Comparison of ENCODE assay signal across 14 mouse cellular contexts in the genomic region with DNA sequence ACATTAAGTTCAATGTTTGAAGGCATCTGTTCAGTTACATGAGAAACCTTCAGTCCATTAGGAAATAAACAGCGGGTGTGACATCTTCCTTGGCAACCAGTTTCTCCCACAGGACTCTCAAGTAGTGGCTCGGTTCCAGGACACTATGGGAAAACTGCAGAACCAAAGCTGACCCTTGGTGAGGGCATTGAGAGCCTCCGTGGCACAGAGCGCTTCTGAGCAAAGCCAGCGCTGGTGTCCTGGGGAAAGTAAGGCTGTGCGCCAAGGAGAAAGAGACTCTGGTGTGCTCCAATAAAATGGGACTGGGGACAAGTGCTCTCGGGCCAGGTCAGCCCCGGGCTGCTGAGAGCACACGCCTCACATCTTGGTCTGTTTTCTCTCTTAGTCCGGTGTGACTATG.
DNase-seq lines count a peak whose midpoint lies in the region; ATAC-seq and TF ChIP-seq lines count a peak whose summit lies in the region.
"Had no signal": no experiment of that assay in that cellular context is flagged by ENCODE, and none has a peak within 500 bp of the region (broad histone marks: within the 10 kb centered on the region; RNA-seq: fewer than 3 reads in every experiment).

No protein-coding gene starts in this region.

- H3K27me3 ChIP-seq in heart, embryonic 10.5 days (ENCODE audit: insufficient read depth, poor library complexity, severe bottlenecking): no peaks in the 10 kb centered on the region
- no peaks in the 10 kb centered on the region for H3K27me3 ChIP-seq in lung, embryonic 14.5 days (ENCODE audit: insufficient read depth, low read length)
- no peaks in the 10 kb centered on the region for H3K27me3 ChIP-seq in lung, postnatal 0 days (replicated peaks; ENCODE audit: insufficient read depth, low read length)
- H3K27me3 ChIP-seq: embryonic facial prominence, embryonic 13.5 days; forebrain, embryonic 15.5 days; neural tube, embryonic 12.5 days had no signal

- no peak for TF ChIP-seq EP300 in lung, postnatal 0 days (IDR thresholded peaks at IDR 0.05)

- WGBS in heart, embryonic 10.5 days: 76% methylated on average over 10 of the region's 10 CpGs
- 77% methylated on average over 10 of the region's 10 CpGs for WGBS in lung, embryonic 14.5 days
- 68% methylated on average over 10 of the region's 10 CpGs for WGBS in lung, postnatal 0 days

- no peaks in the 10 kb centered on the region for H3K36me3 ChIP-seq in heart, embryonic 10.5 days
- H3K36me3 ChIP-seq in lung, embryonic 14.5 days (ENCODE audit: insufficient read depth): no peaks in the 10 kb centered on the region
- H3K36me3 ChIP-seq in lung, postnatal 0 days (ENCODE audit: insufficient read depth, low read length): no peaks in the 10 kb centered on the region
- H3K36me3 ChIP-seq: embryonic facial prominence, embryonic 13.5 days; forebrain, embryonic 15.5 days; neural tube, embryonic 12.5 days had no signal

- no peak overlapping the region for H3K4me3 ChIP-seq in heart, embryonic 10.5 days
- H3K4me3 ChIP-seq in lung, embryonic 14.5 days (ENCODE audit: low read depth, low read length): no peak overlapping the region
- no peak overlapping the region for H3K4me3 ChIP-seq in lung, postnatal 0 days (ENCODE audit: low read depth, low read length)
- H3K4me3 ChIP-seq: embryonic facial prominence, embryonic 13.5 days; forebrain, embryonic 15.5 days; neural tube, embryonic 12.5 days had no signal

- no peaks in the 10 kb centered on the region for H3K9me3 ChIP-seq in heart, embryonic 10.5 days
- H3K9me3 ChIP-seq in lung, embryonic 14.5 days (ENCODE audit: low read depth, low read length): no peaks in the 10 kb centered on the region
- no peaks in the 10 kb centered on the region for H3K9me3 ChIP-seq in lung, postnatal 0 days (ENCODE audit: low read length)
- H3K9me3 ChIP-seq: embryonic facial prominence, embryonic 13.5 days; forebrain, embryonic 15.5 days; neural tube, embryonic 12.5 days had no signal

- no peak overlapping the region for H3K27ac ChIP-seq in heart, embryonic 10.5 days
- no peak overlapping the region for H3K27ac ChIP-seq in lung, embryonic 14.5 days (ENCODE audit: low read depth)
- H3K27ac ChIP-seq in lung, postnatal 0 days (ENCODE audit: low read length): no peak overlapping the region
- H3K27ac ChIP-seq: embryonic facial prominence, embryonic 13.5 days; forebrain, embryonic 15.5 days; neural tube, embryonic 12.5 days had no signal

- no peak overlapping the region for H3K9ac ChIP-seq in lung, embryonic 14.5 days
- H3K9ac ChIP-seq in lung, postnatal 0 days (replicated peaks; ENCODE audit: low read depth): no peak overlapping the region
- H3K9ac ChIP-seq: embryonic facial prominence, embryonic 13.5 days; forebrain, embryonic 15.5 days; neural tube, embryonic 12.5 days had no signal

- H3K4me2 ChIP-seq in lung, embryonic 14.5 days: no peak overlapping the region
- H3K4me2 ChIP-seq in lung, postnatal 0 days (replicated peaks; ENCODE audit: low read depth, low read length): no peak overlapping the region
- H3K4me2 ChIP-seq: embryonic facial prominence, embryonic 13.5 days; forebrain, embryonic 15.5 days; neural tube, embryonic 12.5 days had no signal

- intact Hi-C loops in heart, postnatal 10 days (cut with DNase I): no loop called here

- DNase-seq in heart, adult 11 months: peak; percentile 96
- no peak for DNase-seq in heart, embryonic 10.5 days (ENCODE audit: low spot score)
- DNase-seq in lung, embryonic 14.5 days: peak; percentile 9
- no peak for DNase-seq in lung, postnatal 0 days (ENCODE audit: low spot score)
- peak; percentile 11 for DNase-seq in adrenal gland, postnatal 25 days
- peak; percentile 27 to 38 for DNase-seq in heart, postnatal 10 days
- DNase-seq in natural killer cell, adult 2 months (ENCODE audit: low spot score in 2 of 2): no peak
- no peak for DNase-seq in retina, postnatal 1 day
- DNase-seq: cerebellum, adult 9-11 months; kidney, postnatal 36 days; right cerebral cortex, postnatal 14 days had no signal

- H3K4me1 ChIP-seq in heart, embryonic 10.5 days: no peaks in the 10 kb centered on the region
- H3K4me1 ChIP-seq in lung, embryonic 14.5 days (ENCODE audit: insufficient read depth): no peaks in the 10 kb centered on the region
- no peaks in the 10 kb centered on the region for H3K4me1 ChIP-seq in lung, postnatal 0 days (ENCODE audit: insufficient read depth, low read depth, low read length)
- H3K4me1 ChIP-seq: embryonic facial prominence, embryonic 13.5 days; forebrain, embryonic 15.5 days; neural tube, embryonic 12.5 days had no signal

- no peak for TF ChIP-seq CTCF in lung, embryonic 14.5 days (IDR thresholded peaks at IDR 0.05; ENCODE audit: low read depth)
- no peak for TF ChIP-seq CTCF in lung, postnatal 0 days (IDR thresholded peaks at IDR 0.05)

- ATAC-seq in lung, embryonic 14.5 days (ENCODE audit: insufficient read depth): no peak
- ATAC-seq in lung, postnatal 0 days: no peak
- ATAC-seq: forebrain, embryonic 15.5 days had no signal

Comparison
In these comparisons a context has a peak if more than half of its experiments do, and no peak if none do; other contexts are left out.
1. DNase-seq: peak in heart, adult 11 months (single experiment), lung, embryonic 14.5 days (single experiment), adrenal gland, postnatal 25 days (single experiment) and heart, postnatal 10 days (2 of 2); none in heart, embryonic 10.5 days (single experiment), lung, postnatal 0 days (single experiment), natural killer cell, adult 2 months (0 of 2) and retina, postnatal 1 day (single experiment).